Mouse (Mus musculus): ENCODE measurements at regions not wholly inside any gene's neighbourhood (a gene's known extent, or its start where the extent isn't known, plus 50 kb on each side); places are given as distances from the start of the nearest gene placed in this dataset.

- DNase-seq (ENCODE audit: low read depth, low spot score): no peak
- H3K27me3 ChIP-seq (ENCODE audit: control insufficient read depth, insufficient read depth, low read length, poor library complexity, severe bottlenecking): no peaks in the 10 kb centered on the region
- H3K36me3 ChIP-seq (ENCODE audit: control insufficient read depth, insufficient read depth, low read length, poor library complexity, severe bottlenecking): no peaks in the 10 kb centered on the region
Measured at GRCm38 (mm10) chr14:76901490-76901889, 135.1 kb upstream of the Ccdc122 start.

GRCm38 (mm10) chr14:76899331-76899730 is 137.2 kb upstream of the Ccdc122 start:
- Histone ChIP-seq H3K27me3 (ENCODE audit: control insufficient read depth, insufficient read depth, low read length, poor library complexity, severe bottlenecking) (no peaks in the 10 kb centered on the region), H3K36me3 (ENCODE audit: control insufficient read depth, insufficient read depth, low read length, poor library complexity, severe bottlenecking) (no peaks in the 10 kb centered on the region)
- DNase-seq (ENCODE audit: low read depth, low spot score): no peak

GRCm38 (mm10) chr14:76887708-76888107 is 148.9 kb upstream of the Ccdc122 start:
- Histone ChIP-seq H3K27me3 (ENCODE audit: control insufficient read depth, insufficient read depth, low read length, poor library complexity, severe bottlenecking) (no peaks in the 10 kb centered on the region), H3K36me3 (ENCODE audit: control insufficient read depth, insufficient read depth, low read length, poor library complexity, severe bottlenecking) (no peaks in the 10 kb centered on the region)
- peak; percentile 7 for DNase-seq (ENCODE audit: low read depth, low spot score)

- H3K36me3 ChIP-seq (ENCODE audit: control insufficient read depth, insufficient read depth, low read length, poor library complexity, severe bottlenecking): no peaks in the 10 kb centered on the region
- no peaks in the 10 kb centered on the region for H3K27me3 ChIP-seq (ENCODE audit: control insufficient read depth, insufficient read depth, low read length, poor library complexity, severe bottlenecking)
- no peak for DNase-seq (ENCODE audit: low read depth, low spot score)
Measured at GRCm38 (mm10) chr14:76887201-76887600, 149.4 kb upstream of the Ccdc122 start.

- no peaks in the 10 kb centered on the region for H3K36me3 ChIP-seq (ENCODE audit: control insufficient read depth, insufficient read depth, low read length, poor library complexity, severe bottlenecking)
- no peak for DNase-seq (ENCODE audit: low read depth, low spot score)
- H3K27me3 ChIP-seq (ENCODE audit: control insufficient read depth, insufficient read depth, low read length, poor library complexity, severe bottlenecking): no peaks in the 10 kb centered on the region
Measured at GRCm38 (mm10) chr14:76883231-76883651, 153.3 kb upstream of the Ccdc122 start.

- no peaks in the 10 kb centered on the region for H3K27me3 ChIP-seq (ENCODE audit: control insufficient read depth, insufficient read depth, low read length, poor library complexity, severe bottlenecking)
- no peaks in the 10 kb centered on the region for H3K36me3 ChIP-seq (ENCODE audit: control insufficient read depth, insufficient read depth, low read length, poor library complexity, severe bottlenecking)
- DNase-seq (ENCODE audit: low read depth, low spot score): no peak
Measured at GRCm38 (mm10) chr14:76882711-76883171, 153.8 kb upstream of the Ccdc122 start.

GRCm38 (mm10) chr14:76880851-76881250 is 155.7 kb upstream of the Ccdc122 start:
- no peak for DNase-seq (ENCODE audit: low read depth, low spot score)
- Histone ChIP-seq H3K36me3 (ENCODE audit: control insufficient read depth, insufficient read depth, low read length, poor library complexity, severe bottlenecking) (no peaks in the 10 kb centered on the region), H3K27me3 (ENCODE audit: control insufficient read depth, insufficient read depth, low read length, poor library complexity, severe bottlenecking) (no peaks in the 10 kb centered on the region)

GRCm38 (mm10) chr14:76877306-76877705 is 159.3 kb upstream of the Ccdc122 start:
- H3K36me3 ChIP-seq (ENCODE audit: control insufficient read depth, insufficient read depth, low read length, poor library complexity, severe bottlenecking): no peaks in the 10 kb centered on the region
- DNase-seq (ENCODE audit: low read depth, low spot score): no peak
- peaks cover 2% of the 10 kb centered on the region; the same call in 1 of the 2 replicates for H3K27me3 ChIP-seq (ENCODE audit: control insufficient read depth, insufficient read depth, low read length, poor library complexity, severe bottlenecking)

- H3K36me3 ChIP-seq (ENCODE audit: control insufficient read depth, insufficient read depth, low read length, poor library complexity, severe bottlenecking): no peaks in the 10 kb centered on the region
- DNase-seq (ENCODE audit: low read depth, low spot score): peak; percentile 69
Measured at GRCm38 (mm10) chr14:76876015-76876414, 160.6 kb upstream of the Ccdc122 start.

GRCm38 (mm10) chr14:76875266-76875900 is 161.2 kb upstream of the Ccdc122 start:
- Histone ChIP-seq H3K27me3 (ENCODE audit: control insufficient read depth, insufficient read depth, low read length, poor library complexity, severe bottlenecking) (peaks cover 2% of the 10 kb centered on the region; the same call in 1 of the 2 replicates), H3K36me3 (ENCODE audit: control insufficient read depth, insufficient read depth, low read length, poor library complexity, severe bottlenecking) (no peaks in the 10 kb centered on the region)
- DNase-seq (ENCODE audit: low read depth, low spot score): no peak

More at GRCm38 (mm10) chr14:76876015-76876414, 160.6 kb upstream of the Ccdc122 start:
- peaks cover 2% of the 10 kb centered on the region; the same call in 1 of the 2 replicates for H3K27me3 ChIP-seq (ENCODE audit: control insufficient read depth, insufficient read depth, low read length, poor library complexity, severe bottlenecking)

GRCm38 (mm10) chr14:76874542-76875265 is 161.9 kb upstream of the Ccdc122 start:
- Histone ChIP-seq H3K36me3 (ENCODE audit: control insufficient read depth, insufficient read depth, low read length, poor library complexity, severe bottlenecking) (no peaks in the 10 kb centered on the region), H3K27me3 (ENCODE audit: control insufficient read depth, insufficient read depth, low read length, poor library complexity, severe bottlenecking) (peaks cover 2% of the 10 kb centered on the region; the same call in 1 of the 2 replicates)
- DNase-seq (ENCODE audit: low read depth, low spot score): peak; percentile 15

- Histone ChIP-seq H3K36me3 (ENCODE audit: control insufficient read depth, insufficient read depth, low read length, poor library complexity, severe bottlenecking) (no peaks in the 10 kb centered on the region), H3K27me3 (ENCODE audit: control insufficient read depth, insufficient read depth, low read length, poor library complexity, severe bottlenecking) (peaks cover 2% of the 10 kb centered on the region; the same call in 1 of the 2 replicates)
- DNase-seq (ENCODE audit: low read depth, low spot score): no peak
Measured at GRCm38 (mm10) chr14:76873684-76874083, 162.9 kb upstream of the Ccdc122 start.

- Histone ChIP-seq H3K36me3 (ENCODE audit: control insufficient read depth, insufficient read depth, low read length, poor library complexity, severe bottlenecking) (no peaks in the 10 kb centered on the region), H3K27me3 (ENCODE audit: control insufficient read depth, insufficient read depth, low read length, poor library complexity, severe bottlenecking) (peaks cover 2% of the 10 kb centered on the region; the same call in 1 of the 2 replicates)
- DNase-seq (ENCODE audit: low read depth, low spot score): no peak
Measured at GRCm38 (mm10) chr14:76872976-76873375, 163.6 kb upstream of the Ccdc122 start.

- Histone ChIP-seq H3K36me3 (ENCODE audit: control insufficient read depth, insufficient read depth, low read length, poor library complexity, severe bottlenecking) (no peaks in the 10 kb centered on the region), H3K27me3 (ENCODE audit: control insufficient read depth, insufficient read depth, low read length, poor library complexity, severe bottlenecking) (peaks cover 2% of the 10 kb centered on the region; the same call in 1 of the 2 replicates)
- no peak for DNase-seq (ENCODE audit: low read depth, low spot score)
Measured at GRCm38 (mm10) chr14:76872510-76872909, 164.1 kb upstream of the Ccdc122 start.

GRCm38 (mm10) chr14:76868831-76869230 is 167.7 kb upstream of the Ccdc122 start:
- no peaks in the 10 kb centered on the region for H3K27me3 ChIP-seq (ENCODE audit: control insufficient read depth, insufficient read depth, low read length, poor library complexity, severe bottlenecking)
- H3K36me3 ChIP-seq (ENCODE audit: control insufficient read depth, insufficient read depth, low read length, poor library complexity, severe bottlenecking): no peaks in the 10 kb centered on the region
- no peak for DNase-seq (ENCODE audit: low read depth, low spot score)
